Mouse (Mus musculus) cerebellum, adult 11-12 months (tissue): ENCODE data around the gene Bbc3.
"Not testable (repeated sequence)": the region's sequence is repeated elsewhere in the genome, so short reads cannot be mapped to it uniquely, and the experiment has no call there.

ENCODE experiments used
- DNase-seq: peaks from one replicate; pipeline ENCODE4 v3.0.0; 2022

Gene Bbc3

DNA sequence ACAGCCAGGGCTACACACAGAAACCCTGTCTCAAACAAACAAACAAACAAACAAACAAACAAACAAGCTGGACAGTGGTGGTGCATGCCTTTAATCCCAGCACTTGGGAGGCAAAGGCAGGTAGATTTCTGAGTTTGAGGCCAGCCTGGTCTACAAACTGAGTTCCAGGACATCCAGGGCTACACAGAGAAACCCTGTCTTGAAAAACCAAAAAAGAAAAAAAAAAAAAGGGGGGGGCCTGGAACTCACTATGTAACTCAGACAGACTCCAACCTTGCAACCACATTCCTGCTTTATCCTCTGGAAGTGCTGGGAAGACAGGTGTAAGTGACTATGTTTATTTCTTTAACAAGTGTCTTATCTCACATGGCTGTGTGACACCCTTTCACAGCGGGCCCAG, at the start of gene Bbc3:
Gene Bbc3 (plus strand): TSS at position 301 of the 400 bp plus-strand sequence.
- not testable (repeated sequence) for DNase-seq

DNA sequence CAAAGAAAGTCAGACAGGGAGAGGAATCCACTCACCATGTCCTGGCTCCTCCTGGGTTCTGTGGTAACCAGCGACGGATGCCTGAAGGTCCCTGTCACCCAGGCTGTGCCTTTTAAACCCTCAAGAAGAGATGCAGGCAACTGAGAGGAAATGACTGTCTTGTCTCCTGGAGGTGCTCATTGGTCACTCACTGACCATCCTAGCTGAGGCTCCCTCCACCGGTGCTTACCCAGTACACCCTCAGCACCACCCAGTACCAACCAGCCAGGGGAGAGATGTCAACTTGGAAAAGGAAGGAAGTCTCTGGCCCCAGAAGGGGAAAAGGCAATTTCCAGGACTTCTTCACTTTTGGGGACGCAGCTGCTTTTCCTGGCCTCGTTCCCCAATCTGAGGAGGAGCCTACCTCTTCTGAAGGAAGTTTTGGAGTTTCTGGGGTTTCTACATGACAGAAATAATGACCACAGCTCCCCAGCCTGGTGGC, 49.0 kb upstream of the Bbc3 start, which contains the start of gene C5ar1:
Gene C5ar1 (minus strand): TSS at position 431 of the 481 bp plus-strand sequence.
- DNase-seq, result no peak

DNA sequence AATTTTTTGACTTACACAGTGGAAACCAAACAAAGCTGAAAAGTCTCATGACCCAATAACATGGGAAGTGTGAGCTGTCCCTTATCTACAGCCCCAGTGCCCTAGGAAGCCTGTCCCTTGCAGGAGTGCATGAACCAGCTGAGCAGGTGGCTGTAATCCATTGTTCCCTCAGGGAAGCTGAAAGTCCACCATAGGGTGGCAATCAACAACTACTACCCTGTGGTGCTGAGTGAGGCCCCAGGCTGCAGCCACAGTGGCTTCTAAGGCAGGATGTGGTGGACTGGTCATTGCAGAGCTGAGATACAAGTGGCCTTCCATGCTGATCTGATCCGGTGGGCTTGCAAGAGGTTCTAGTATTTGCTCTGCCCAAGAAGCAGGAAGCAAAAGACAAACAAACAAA, 47.1 kb upstream of the Bbc3 start:
- DNase-seq, result no peak

GRCm38 (mm10) chr7:16263015-16263787, 45.0 kb upstream of the Bbc3 start:
- peak; percentile 66 for DNase-seq

- no peak for DNase-seq
Measured at GRCm38 (mm10) chr7:16263843-16264242, 44.4 kb upstream of the Bbc3 start.

- no peak for DNase-seq
Measured at GRCm38 (mm10) chr7:16265856-16266255, 42.3 kb upstream of the Bbc3 start.

DNA sequence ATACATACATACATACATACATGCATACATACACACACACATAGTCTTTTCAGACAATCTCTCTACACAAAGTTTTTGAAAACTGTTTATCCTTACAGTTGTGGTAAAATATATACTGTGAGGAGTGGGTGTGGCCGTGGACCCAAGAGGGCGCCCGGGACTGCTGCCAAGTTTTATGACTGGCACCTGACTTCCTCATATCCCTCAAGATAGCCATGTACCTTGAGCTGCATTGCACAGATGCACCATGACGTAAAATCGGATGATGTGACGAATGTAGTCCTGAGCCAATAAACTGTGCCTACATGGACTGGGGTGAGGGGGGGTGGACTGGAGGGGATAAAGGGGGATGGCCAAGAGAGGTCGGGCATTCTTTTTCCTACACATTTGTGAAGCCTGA, 41.6 kb upstream of the Bbc3 start:
- not testable (repeated sequence) for DNase-seq

DNA sequence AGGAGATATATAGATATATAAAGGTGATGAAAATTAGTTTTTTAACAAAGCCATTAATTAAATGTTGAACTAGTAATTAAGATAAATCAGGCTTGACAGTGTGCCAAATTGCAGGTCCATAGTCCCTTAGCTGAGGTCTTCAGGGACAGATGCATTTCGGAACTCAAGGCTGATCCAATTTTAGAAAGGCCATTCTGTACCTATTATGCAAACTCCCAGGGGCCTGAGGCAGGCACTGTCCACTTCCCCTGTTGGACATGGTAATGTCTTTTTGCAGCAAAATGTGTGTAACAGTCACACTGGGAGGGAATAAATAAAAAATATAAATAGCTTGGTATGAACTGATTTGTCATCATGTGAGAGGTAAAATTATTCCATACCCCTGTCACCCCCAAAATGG, 37.1 kb upstream of the Bbc3 start:
- no peak for DNase-seq

GRCm38 (mm10) chr7:16272681-16273080, 35.5 kb upstream of the Bbc3 start:
- DNase-seq, result peak; percentile 81

- DNase-seq, result peak; percentile 91
Measured at GRCm38 (mm10) chr7:16273081-16273765, 35.0 kb upstream of the Bbc3 start, which contains the start of gene Inafm1. Gene Inafm1, minus strand, starts transcription at chr7:16273617.

GRCm38 (mm10) chr7:16273766-16274140, 34.4 kb upstream of the Bbc3 start:
- DNase-seq, result peak; percentile 85

- DNase-seq, result peak; percentile 61
Measured at GRCm38 (mm10) chr7:16274922-16275890, 33.0 kb upstream of the Bbc3 start.

- no peak for DNase-seq
Measured at GRCm38 (mm10) chr7:16280721-16281120, 27.5 kb upstream of the Bbc3 start.

DNA sequence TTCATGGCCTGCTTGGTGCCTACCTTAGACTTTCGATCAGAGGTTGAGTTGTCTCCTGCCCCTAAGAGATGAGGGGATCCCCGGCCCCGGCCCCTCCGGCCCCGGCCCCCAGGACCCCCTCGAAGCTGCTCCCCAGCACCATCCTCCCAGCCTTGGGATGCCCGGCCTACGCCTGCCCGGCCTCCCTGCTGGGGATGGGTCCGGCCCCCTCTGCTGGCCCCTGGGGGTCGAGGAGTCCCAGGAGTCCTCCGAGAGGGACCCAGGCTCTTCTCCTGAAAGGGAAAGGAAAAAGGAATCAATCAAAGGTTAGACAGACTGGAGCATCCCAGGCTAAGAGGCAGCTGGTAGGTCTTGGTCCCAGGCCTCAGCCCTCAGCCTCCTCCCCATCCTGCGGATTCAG, 25.9 kb upstream of the Bbc3 start:
- peak; percentile 35 for DNase-seq

- peak; percentile 34 for DNase-seq
Measured at GRCm38 (mm10) chr7:16284001-16284400, 24.2 kb upstream of the Bbc3 start.

GRCm38 (mm10) chr7:16284904-16285303, 23.3 kb upstream of the Bbc3 start:
- peak; percentile 34 for DNase-seq

GRCm38 (mm10) chr7:16285450-16286025, 22.7 kb upstream of the Bbc3 start:
- peak; percentile 82 for DNase-seq

DNA sequence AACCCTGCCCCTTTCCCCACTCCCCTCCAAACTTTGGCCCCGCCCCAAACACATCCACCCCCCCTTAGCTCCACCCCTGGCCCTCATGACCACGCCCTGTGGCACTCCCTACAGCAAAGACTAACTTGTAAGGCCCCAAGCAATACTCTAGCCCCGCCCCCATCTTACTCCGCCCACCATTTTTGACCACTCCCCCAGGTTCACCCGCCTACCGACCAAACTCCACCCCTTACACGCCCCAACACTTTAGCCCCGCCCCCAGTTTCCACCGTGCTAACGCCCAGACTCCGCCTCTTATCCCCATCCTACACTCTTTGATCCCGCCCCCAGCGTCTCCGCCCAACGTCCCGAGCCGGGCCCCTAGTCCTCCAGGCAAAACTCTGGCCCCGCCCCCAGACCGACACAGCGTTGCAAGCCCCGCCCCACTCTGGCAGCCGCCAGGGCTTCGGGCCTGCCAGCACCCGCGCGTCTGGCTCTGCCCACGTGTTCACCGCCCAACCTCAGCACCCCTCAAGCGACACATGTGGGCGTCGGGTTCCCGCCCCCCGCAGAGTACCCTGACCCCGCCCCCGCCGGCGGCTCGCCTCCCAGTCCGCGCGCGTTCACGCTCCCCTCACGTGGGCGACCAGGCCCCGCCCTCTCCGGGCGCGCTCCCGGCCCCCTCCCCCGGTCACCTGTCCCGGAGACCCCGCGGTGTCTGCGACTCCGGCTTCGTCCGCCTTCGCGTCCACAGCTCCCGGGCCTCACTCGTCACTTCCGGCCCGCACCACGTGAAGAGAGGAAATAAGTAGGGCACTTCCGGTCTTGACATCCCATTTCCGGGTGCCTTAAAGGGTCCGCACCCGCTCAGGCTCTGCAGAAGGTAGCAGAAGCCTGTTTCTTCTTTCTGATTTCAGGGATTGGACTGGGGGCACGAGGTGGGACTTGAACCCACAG, 21.9 kb upstream of the Bbc3 start, which contains the start of gene Ccdc9:
Gene Ccdc9 (minus strand): TSS at position 770 of the 936 bp plus-strand sequence.
- peak; percentile 98 for DNase-seq

DNA sequence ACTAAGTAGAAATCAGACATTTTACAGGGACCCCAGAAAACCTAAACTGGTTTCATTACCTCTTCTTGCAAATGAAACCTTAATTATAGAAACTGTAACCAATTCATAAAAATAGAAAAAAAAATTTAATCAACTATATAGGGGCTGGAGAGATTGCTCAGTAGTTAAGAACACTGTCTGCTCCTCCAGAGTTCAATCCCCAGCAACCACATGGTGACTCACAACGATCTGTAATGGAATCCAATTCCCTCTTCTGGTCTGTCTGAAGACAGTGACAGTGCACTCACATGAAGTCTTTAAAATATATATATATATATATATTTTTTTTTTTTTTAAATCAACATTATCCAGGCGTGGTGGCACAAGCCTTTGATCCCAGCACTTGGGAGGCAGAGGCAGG, 21.2 kb upstream of the Bbc3 start:
- DNase-seq, result peak; percentile 28

- DNase-seq, result peak; percentile 19
Measured at GRCm38 (mm10) chr7:16287791-16288190, 20.4 kb upstream of the Bbc3 start.

DNA sequence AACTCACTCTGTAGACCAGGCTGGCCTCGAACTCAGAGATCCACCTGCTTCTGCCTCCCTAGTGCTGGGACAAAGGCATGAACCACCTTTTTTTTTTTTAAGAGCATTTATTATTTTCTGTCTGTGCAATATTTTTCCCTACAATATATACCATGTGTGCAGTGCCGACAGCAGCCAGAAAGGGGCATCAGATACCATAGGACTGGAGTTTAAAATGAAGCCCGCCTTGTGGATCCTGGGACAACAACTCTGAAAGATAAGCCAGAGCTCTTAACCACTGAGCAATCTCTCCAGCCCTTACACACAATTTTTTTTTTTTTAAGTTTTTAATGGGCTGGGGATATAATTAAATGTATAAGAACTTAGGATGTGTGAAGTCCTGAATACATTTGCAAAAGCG, 13.8 kb upstream of the Bbc3 start:
- DNase-seq, result peak; percentile 54
